Mouse (Mus musculus) embryonic fibroblast, embryonic 13.5 days (primary cell): ENCODE data around the gene Olfr1359.

Source experiments
- CTCF ChIP-seq: IDR thresholded peaks from 2 replicates; pipeline ENCODE4 v1.5.1; 2011; ENCODE audit warnings: mild to moderate bottlenecking, control low read depth, low read length, moderate library complexity, borderline replicate concordance; ENCODE audit not compliant: insufficient read depth
- POLR2A ChIP-seq: IDR thresholded peaks from 2 replicates; pipeline ENCODE4 v1.6.1; 2011; ENCODE audit warnings: low read depth, mild to moderate bottlenecking, control low read depth, low read length, moderate library complexity

GRCm38 (mm10) chr13:21715131-21715863 is 17.4 kb downstream of the Olfr1359 start:
- TF ChIP-seq CTCF: no peak
- peak; percentile 64 for TF ChIP-seq POLR2A
